Mouse (Mus musculus): ENCODE measurements around the gene Vps37b.

DNA sequence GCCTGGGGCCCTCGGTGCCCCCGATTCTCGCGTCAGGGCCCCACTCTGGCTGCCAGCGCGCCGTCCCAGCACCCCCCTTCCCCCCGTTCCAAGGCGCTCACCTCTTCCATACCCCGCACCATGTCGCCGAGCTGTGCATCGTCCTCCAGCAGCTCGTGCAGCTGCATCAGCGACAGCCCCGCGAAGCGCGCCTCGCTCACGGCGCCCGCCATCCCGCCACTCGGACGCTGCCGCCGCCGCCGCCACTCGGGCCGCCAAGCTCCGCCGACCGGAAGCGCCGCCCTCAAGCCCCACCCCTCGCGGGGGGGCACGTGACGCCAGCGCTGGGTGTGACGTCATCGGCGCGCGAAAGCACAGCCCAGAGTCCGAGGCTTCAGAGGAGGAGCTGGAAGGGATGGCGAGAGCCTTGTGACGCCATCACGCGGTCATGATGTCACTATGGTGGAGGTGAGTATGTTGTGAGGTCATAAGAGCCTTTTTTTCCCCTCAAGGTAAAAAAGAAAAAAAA, at the start of gene Vps37b:
- TF ChIP-seq POLR2A (IDR thresholded peaks at IDR 0.05; ENCODE audit: control insufficient read depth, extremely low read depth, insufficient read depth, low read length, poor library complexity) (peak; percentile 92), CTCF (IDR thresholded peaks at IDR 0.05; ENCODE audit: borderline replicate concordance, control insufficient read depth, extremely low read depth, insufficient read depth, low read length, poor library complexity) (no peak)

All from thymus, adult 2 months (tissue).